Mouse (Mus musculus): ENCODE measurements around the gene Dio1.

Gene Dio1

DNA sequence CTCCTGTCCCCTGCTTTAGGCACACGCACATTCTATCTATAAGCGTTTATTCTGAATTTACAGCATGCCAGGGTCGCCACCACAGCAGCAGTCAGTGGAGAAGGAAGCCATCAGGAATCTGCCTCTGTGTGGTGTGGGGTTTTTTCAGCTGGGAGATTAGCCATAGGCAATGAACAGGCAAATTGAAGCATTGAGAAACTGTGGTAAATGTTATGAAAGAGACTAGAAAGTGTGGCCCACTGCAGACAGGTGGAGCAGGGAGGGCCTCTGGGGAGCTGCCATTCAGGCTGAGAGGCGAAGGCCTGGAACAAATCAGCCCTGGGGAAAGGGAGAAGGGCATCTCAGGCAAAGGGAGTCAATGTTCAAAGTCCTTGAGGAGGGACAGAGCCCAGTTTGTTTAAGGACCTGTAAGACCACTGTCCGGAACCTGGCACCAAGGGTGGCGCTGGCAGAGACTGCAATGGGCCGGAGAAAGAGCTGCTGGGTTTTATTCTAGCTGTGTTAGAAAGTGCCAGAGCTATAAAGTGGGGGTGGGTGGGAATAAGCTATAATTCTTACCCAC is 7.1 kb downstream of the Dio1 start:
- DNase-seq, result no peak

DNA sequence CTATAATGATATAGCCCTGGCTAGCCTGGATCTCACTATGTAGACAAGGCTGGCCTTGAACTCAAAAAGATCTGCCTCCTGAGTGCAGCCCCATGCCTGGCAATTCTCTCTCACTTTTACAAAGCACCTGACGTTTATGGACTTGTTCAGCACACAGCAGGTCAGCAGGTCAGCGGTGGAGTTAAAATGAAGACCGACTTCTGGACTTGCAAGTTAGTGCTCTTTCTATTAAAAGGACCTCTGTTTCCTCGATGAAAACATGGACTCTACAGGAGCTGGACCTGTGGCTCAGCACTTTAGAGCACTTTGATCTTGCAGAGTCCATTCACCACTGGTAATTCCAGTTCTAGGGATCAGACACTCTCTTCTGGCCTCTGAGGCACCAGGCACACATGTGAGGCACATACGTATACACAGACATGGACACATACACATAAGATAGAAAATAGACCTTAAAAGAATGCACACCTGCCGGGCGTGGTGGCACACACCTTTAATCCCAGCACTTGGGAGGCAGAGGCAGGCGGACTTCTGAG is 8.8 kb downstream of the Dio1 start:
- DNase-seq, result no peak

DNA sequence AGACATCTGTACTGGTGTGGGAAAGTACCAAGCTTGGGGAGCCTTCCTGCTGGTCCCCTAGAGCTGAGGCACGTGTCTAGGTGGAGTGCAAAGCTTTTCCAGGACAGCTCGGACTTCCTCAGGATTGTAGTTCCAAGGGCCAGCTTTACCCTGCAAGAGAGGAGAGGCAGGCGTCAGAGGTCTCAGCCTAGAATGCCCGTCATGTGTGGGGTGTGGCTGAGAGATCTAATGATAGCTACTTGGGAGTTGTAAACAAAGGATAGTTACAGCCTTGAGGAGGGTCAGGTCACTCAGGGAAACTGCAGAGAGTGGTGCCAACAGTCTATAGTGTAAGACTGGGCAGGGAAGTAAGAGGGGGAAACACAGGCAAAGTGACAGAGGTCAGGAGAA is 14.7 kb downstream of the Dio1 start:
- no peak for DNase-seq

DNA sequence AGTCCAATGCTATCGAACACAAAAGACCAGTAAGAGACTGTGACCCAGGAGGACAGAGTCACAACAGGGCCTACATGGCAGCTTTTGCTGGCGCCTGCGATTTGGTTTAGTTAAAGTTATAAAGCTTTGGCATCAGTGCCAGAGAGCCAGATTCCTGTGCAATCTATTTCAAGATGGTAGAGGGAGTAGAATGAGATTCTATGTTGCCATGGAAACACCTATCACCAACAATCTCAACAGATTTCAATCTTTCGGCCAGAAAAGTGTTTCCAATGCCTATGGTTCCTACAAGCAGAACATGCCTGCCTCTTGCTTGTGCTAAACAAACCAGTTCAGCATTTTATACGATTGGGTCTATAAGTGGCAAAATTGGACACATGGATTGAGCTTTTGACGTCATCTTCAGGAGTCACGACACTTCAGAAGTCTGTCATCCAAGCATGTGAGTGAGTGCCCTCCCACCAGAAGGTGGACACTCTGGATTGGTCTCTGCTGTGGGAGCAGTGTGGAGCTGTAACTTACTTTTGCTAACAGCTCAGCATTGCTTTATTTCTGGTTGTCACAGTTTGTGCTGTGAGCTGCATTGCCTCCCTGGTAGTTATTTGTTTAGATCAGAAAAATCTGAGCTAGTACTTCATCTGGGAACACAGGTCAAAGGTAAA is 15.2 kb downstream of the Dio1 start:
- DNase-seq, result no peak

DNA sequence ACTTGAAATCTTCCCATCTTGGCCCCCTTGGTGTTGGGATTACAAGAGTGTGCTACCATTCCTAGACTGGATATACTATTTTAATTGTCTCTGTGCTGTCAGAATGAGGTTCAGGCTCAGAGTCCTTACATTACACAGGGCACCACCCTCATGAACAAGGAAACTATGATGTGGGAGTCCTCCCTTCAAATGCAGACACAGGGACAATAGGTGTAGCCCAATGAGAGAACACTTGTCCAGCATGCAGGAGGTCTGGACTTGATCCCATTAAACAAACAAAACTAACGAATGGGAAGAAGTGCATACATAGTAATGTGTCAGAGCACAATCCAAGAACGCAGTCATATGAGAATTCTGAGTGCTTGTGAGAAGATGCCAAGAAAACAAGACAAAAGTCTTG is 19.5 kb downstream of the Dio1 start:
- DNase-seq, result no peak

DNA sequence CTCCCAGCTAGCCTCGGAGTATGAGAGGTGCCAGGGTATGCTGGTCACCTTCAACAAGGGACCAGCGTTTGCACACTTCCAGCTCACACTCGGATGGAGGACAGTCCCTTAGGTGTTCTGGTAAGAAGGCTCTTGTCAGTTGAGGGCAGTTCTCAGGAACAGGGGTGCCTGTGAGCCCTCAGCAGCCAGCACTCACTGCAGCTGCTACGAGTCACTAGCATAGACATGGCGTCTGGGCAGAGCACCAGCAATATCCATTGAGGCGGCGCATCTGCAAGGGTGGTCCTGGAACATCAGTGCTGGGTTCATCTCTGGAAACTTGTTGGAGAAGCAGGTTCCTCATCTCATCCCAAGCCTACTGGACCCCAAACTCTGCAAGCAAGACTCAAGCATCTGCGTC is 20.6 kb downstream of the Dio1 start:
- no peak for DNase-seq

DNA sequence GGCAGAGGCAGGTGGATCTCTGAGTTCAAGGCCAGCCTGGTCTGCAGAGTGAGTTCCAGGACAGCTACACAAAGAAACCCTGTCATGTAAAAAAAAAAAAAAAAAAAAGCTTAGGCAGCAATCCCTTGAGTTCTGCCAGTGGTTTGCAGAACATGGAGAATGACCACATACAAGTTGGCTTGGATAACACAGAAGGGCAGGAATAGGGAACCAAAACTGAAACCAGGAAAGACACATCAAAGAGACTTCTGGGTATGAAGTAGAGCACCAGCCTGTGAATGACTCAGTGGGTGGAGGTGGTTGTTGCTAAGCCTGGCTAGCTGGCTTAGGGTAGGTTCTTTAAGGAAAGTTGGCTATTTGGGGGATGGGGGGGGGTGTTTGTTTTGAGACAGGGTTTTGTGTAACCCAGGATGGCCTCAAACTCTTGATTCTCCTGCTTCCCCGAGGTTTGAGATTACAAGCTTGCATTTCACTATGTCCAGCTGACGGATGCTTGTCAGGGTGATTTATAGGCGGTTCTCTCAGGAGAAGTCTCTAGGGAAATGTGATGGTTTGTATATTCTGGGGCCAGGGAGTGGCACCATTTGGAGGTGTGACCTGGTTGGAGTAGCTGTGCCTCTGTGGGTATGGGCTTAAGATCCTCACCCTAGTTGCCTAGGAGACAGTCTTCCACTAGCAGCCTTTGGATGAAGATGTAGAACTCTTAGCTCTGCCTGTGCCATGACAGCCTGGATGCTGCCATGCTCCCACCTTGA is 21.3 kb downstream of the Dio1 start:
- DNase-seq, result no peak

DNA sequence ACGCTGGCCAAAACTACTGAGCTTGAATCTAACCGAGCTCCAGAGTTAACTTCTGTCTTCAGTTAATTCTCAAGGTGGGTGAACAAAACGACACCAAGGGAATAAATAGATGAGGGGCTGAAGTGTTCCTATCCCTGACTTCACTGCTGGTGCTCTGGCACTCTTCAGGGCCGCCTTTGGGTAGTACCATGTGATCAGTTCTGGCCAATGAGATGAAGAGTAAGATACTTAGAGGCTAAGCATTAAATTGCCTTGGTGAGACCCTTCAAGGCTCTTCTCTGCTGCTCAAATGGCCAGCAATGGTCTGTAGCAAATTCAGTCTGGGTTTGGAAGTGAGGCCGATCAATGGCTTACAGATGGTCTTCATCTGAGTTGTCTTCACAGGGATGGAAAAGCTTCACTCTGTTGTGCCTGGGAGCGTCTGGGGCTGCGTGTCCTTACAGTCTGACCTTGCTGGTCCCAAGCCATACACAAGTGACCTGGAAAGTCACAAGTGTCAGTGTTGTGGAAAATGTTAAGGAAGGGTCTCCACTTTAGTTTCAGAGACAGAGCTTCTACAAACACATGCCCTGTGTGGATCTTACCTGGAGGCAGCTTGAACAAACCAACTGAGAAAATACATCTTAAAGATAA is 26.0 kb downstream of the Dio1 start:
- no peak for DNase-seq

DNA sequence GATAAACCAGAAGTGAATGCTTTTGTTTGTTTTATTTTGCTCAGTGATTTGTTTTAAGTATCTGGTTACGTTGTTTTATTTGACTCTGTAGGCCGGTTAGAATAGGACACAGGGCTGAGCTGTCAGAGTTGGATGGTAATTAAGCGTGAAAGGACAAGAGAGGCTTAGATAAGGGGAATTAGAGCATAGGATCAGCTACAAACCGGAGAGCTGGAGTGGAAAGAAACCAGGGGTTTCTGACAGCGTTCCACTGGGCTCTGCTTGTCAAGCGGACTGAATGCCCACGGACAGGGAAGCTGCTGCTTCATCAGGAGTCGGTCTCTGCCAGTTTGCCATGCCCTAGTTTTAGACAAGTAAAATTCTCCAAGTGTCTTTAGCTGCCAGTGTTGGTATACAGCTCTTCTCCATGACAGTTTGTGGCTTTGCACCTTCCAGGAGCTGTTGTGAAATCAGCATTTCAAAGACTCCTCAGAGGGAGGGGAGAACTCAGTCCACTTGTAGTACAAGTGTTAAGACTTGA is 28.7 kb downstream of the Dio1 start:
- no peak for DNase-seq

DNA sequence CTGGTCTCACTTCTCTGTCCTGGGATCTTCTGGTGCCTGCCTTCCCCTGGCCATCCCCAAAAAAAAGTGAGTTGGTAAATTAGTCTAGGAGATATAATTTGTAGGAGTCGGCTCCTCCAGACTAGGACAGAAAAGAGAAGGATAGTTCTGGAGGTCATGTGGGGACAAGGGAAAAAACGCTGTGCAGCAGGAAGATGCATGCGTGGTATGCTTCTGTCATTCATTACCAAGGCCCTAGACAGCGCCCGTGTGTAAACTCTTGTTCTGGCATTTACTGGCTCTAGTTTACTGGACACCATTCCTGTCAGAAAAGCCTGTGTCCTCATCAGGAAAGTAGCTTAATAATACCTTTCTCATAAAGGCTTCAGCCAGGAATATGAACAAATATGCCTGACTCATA is 32.5 kb downstream of the Dio1 start:
- DNase-seq, result no peak

DNA sequence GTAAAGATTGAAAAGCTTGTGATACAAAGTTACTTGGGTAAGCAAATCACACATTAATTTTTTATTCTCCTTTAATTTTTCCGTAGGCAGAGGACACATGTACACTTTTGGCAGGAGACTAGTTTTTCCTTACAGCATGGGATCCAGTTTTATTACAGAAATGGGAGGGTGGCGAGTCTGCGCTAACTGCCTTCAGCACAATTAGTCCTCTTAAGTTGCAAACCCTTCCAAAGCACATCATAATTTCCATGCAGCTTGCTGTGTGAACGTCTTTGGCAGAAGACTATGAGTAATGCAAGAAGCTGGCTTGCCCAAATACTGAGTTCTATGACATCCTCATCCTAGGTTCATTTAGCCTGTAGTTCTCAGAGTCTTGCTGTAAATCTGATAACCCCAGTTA is 33.3 kb downstream of the Dio1 start:
- DNase-seq, result no peak

DNA sequence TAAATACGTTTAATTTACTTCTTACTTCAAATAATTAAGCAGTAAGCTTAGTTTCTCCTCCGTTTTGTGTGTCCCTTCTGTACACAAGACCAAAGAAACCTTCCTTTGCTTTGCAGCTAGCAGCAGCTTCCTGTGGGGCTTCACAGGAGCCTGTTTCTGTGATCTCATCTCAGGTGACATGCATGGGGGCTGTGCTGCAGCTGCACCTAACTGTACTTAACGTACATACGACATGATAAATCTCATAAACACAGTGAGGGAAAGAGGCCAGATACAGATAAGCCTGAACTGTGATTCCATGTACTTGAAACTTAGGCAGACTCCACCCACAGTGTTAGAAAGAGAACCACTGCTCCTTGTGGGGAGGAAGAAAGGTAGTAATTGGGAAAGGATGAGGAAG is 47.0 kb downstream of the Dio1 start:
- DNase-seq, result peak; percentile 77

DNA sequence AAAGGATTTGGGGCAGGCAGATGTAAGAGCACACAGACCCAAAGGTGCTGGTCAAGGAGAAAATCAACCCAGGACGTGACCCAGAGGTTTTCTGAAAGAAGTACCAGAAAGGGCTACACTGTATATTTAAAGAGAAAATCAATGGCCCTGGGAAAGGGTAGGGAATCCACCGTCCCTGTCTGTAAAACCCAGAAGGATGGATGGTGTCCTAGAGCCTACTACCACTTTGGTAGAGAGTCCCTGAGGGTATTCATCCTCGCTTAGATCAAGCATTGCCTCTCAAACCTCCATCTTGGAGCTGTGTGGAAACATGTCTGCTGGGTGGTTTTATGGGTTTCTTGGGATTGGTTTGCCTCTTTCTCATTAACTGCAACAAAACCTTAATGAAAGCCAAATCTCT is 52.6 kb downstream of the Dio1 start:
- peak; percentile 31 for DNase-seq

DNA sequence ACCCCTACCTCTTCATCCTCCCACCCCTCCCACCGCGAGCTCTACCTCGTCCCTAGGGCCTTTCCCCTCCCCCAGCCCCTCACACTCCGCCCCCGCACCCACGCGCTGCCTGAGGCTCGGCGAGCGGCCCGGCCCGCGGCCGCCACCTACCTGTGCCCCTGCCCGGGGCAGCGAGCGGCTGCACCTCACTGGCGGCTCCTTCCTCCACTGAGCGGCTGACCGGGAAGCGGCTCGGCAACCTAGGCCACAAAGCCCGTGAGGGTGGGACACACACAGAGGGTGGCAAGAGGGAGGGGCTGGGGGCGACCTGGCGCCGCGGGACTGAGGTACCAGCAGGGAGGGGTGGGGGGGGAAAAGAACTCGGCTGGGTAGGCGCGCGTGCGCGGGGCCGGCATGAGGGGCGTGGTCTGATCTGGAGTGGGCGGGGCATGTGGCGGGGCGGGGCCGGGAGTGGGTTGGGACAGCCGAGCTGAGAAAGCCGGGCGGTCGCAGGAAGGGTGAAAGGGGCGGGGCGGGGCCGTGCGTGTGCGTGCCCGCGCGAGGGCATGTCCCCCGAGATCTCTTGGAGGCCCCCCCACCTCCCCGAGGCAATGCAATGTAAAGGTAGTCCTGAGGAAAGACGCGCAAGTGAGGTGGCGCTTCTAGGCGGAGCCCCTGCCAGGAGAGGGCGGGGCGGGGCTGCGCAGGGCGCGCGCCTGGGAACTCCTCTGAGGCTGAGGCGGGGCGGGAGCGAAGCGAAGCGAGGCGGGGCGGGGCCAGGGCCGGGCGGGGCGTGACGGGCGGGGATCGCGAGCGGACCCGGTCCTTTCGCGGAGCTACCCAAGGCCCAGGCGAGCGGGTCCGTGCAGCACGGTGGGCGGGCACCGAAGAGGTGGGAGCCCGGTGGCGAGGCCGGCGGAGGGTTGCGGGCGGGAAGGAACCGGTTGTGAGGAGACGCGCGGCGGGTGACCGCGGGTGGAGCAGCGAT is 53.6 kb downstream of the Dio1 start, which contains the start of the genes Lrrc42 and Hspb11:
Lrrc42 (minus strand) TSS at position 408 of the 967 bp plus-strand sequence.
Hspb11 (plus strand) TSS at position 469 of the 967 bp plus-strand sequence.
- peak; percentile 96 for DNase-seq

DNA sequence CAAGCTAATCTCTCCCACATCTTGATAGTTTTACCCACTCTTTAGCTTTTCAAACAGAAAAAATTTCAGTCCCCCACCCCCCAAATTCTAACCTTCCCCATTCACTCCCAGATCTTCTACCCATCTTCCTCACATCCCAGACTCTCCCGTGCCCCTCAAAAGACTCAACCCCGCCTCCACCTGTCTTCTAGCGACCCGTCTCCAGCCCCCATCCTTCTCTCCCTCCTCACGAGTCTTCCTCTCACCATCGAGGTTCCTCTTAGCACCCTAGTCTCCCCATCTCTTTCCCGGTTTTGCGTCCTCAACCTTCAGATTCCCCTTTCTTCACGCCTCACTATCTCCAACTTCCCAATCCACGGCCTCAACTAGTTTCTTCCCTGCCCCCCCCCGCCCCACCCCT is 54.4 kb downstream of the Dio1 start:
- peak; percentile 23 for DNase-seq

DNA sequence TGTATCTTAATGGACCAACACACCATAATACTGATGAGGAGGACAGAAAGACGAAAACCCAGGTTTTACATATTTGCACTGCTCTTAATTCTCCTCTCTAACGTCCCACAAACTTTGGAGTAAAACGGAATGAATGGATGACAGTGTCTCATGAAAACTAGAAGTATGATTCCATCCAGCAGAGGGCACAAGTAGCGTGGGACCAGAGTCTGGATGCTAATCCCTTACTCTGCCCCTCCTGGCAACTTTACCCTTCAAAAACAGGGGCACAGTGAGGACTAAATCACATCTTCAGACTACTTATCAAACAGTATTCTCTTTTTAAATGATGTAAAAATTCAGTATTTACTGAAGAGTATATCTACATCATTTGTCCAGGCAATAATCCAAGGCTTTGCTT is 56.5 kb downstream of the Dio1 start:
- peak; percentile 63 for DNase-seq

DNA sequence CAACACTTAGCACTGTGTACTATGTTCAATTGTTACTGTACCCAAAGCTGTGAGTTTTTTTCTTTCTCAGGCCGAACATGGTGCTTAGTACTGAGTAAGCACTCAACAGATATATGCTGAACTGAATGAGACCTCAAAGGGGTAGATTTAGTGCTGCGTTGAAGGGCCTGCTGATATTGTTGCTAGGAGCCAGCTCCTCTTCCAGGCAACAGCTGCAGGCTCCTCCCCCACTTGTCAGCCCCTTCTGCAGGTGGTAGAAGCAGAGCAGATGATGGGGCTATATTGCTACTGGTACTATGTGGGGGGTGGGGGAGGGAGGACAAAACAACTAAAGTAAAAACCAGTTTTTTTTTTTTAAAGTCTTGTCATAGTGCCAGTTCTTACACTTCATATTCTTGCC is 57.5 kb downstream of the Dio1 start:
- DNase-seq, result peak; percentile 76

DNA sequence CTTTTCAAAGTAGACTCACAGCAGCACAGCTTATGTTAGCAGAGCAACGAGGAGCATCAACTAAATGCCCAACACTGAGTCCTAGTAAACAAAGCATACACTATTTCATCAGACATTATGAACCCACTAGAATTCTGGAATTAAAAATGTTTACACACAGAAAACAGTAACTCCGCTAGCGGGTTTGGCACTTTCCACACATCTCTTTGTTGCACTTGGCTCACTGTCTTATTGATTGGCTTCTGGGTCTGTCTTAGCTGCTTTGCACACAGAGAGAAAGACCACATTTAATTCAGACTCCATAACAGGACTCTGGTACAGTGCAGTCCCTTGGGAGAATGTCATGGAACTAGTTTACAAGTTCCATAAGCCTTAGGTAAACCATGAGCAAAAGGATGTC is 58.9 kb downstream of the Dio1 start:
- DNase-seq, result no peak

DNA sequence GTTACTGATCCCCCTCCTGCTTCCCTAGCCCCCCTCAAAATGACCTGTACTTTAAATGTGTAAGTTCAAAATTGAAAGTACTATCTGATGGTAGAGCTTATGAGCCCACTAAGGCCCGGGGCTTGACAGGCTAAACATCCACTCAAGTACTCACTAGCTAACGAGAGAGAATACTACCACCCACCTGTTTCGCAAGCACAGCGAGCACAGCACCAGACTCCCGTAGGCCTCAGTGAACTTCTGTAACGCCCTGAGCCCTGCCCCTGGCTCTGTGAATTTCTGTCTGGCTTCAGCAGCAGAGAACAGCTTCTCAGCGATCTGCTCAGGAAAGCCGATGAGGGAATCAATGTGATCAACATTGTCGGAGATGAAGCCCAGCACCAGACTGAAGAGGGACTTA is 59.9 kb downstream of the Dio1 start:
- DNase-seq, result no peak

DNA sequence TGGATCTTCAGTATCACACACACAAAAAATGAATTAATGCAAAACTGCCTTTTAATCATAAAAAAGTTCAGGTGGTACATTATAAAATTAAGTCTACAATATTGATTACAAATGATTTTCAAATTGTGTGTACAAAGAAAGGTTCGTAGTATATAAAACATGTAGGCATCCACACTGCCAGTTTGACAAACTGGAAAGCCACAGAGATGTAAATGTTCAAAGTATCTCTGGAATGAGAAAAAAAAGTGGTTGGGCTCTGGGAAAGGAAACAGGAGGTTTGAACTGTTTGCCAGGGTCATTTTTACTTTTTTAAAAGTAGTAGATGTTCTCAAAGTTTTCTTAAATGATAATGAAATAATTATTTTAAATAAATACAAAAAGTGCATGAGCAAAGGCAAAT is 60.9 kb downstream of the Dio1 start:
- no peak for DNase-seq

DNA sequence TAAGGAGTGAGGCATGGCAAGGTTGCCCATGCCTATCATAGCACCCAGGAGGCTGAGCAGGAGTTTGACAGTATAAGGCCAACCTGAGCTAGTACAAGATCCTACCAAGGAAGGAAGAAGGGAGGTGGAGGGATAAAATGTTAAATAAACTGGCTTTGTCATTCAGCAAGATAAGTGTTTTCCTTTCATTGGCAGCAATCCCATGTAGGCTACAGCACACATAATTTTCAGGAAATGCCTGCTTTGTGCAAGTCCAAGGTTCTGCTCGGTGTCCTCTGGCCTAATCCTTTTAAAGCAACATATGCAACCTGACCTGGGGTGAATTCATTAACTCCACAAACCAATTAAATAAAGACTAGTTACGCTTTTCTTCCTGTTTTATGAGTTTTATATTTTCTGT is 61.6 kb downstream of the Dio1 start:
- DNase-seq, result no peak
